In genomic region chr11:78069646-78070045, GRCm38 (mm10) we compare ENCODE assay signal across 14 mouse cellular contexts. TPM values are rescaled to one million over a fixed set of nuclear protein-coding genes. Genes with fewer than 3 reads are reported as not detected.
DNase-seq lines count a peak whose midpoint lies in the region; ATAC-seq and TF ChIP-seq lines count a peak whose summit lies in the region.
"Had no signal": no experiment of that assay in that cellular context is flagged by ENCODE, and none has a peak within 500 bp of the region (broad histone marks: within the 10 kb centered on the region; RNA-seq: fewer than 3 reads in every experiment).

No protein-coding gene starts in this region.

- H3K9ac ChIP-seq in intestine, embryonic 15.5 days: no peak overlapping the region
- no peak overlapping the region for H3K9ac ChIP-seq in intestine, postnatal 0 days (ENCODE audit: low read depth, low read length)
- H3K9ac ChIP-seq in liver, embryonic 13.5 days: peak overlapping the region; percentile 98
- H3K9ac ChIP-seq in stomach, embryonic 15.5 days: no peak overlapping the region
- no peak overlapping the region for H3K9ac ChIP-seq in neural tube, embryonic 15.5 days (replicated peaks)
- H3K9ac ChIP-seq: embryonic facial prominence, embryonic 15.5 days; midbrain, embryonic 12.5 days; neural tube, embryonic 13.5 days had no signal

- no peaks in the 10 kb centered on the region for H3K27me3 ChIP-seq in intestine, embryonic 15.5 days (replicated peaks)
- H3K27me3 ChIP-seq in intestine, postnatal 0 days (replicated peaks; ENCODE audit: control insufficient read depth, insufficient read depth, low read length): no peaks in the 10 kb centered on the region
- no peaks in the 10 kb centered on the region for H3K27me3 ChIP-seq in liver, embryonic 13.5 days
- no peaks in the 10 kb centered on the region for H3K27me3 ChIP-seq in stomach, embryonic 15.5 days (replicated peaks)
- H3K27me3 ChIP-seq in neural tube, embryonic 15.5 days (replicated peaks): no peaks in the 10 kb centered on the region
- H3K27me3 ChIP-seq: embryonic facial prominence, embryonic 15.5 days; midbrain, embryonic 12.5 days; neural tube, embryonic 13.5 days had no signal

- H3K36me3 ChIP-seq in intestine, embryonic 15.5 days: peaks cover 14% of the 10 kb centered on the region
- H3K36me3 ChIP-seq in intestine, postnatal 0 days (ENCODE audit: control insufficient read depth, insufficient read depth): peaks cover 23% of the 10 kb centered on the region
- H3K36me3 ChIP-seq in liver, embryonic 13.5 days: peaks cover 23% of the 10 kb centered on the region
- H3K36me3 ChIP-seq in stomach, embryonic 15.5 days: peaks cover 13% of the 10 kb centered on the region
- peaks cover 31% of the 10 kb centered on the region for H3K36me3 ChIP-seq in neural tube, embryonic 15.5 days

- ATAC-seq in intestine, embryonic 15.5 days: peak; percentile 74; the same call in 1 of the 2 replicates
- ATAC-seq in intestine, postnatal 0 days: no peak
- peak; percentile 65 for ATAC-seq in liver, embryonic 13.5 days (ENCODE audit: low read depth)
- ATAC-seq in stomach, embryonic 15.5 days (ENCODE audit: insufficient read depth, low FRiP score, low read depth): peak; percentile 78
- no peak for ATAC-seq in neural tube, embryonic 15.5 days (ENCODE audit: low FRiP score)

- H3K27ac ChIP-seq in intestine, embryonic 15.5 days: no peak overlapping the region
- no peak overlapping the region for H3K27ac ChIP-seq in intestine, postnatal 0 days (ENCODE audit: low read depth, low read length)
- H3K27ac ChIP-seq in liver, embryonic 13.5 days: peak overlapping the region; percentile 100
- H3K27ac ChIP-seq in stomach, embryonic 15.5 days: no peak overlapping the region
- H3K27ac ChIP-seq in neural tube, embryonic 15.5 days (replicated peaks): no peak overlapping the region
- no peak overlapping the region for H3K27ac ChIP-seq in gastrocnemius, adult 2 months
- H3K27ac ChIP-seq: embryonic facial prominence, embryonic 15.5 days; midbrain, embryonic 12.5 days; neural tube, embryonic 13.5 days had no signal

- 68% methylated on average over 6 of the region's 6 CpGs for WGBS in intestine, embryonic 15.5 days
- WGBS in intestine, postnatal 0 days: 62% methylated on average over 6 of the region's 6 CpGs
- 9% methylated on average over 6 of the region's 6 CpGs for WGBS in liver, embryonic 13.5 days (ENCODE audit: insufficient replicate concordance)
- 70% methylated on average over 6 of the region's 6 CpGs for WGBS in stomach, embryonic 15.5 days
- 90% methylated on average over 6 of the region's 6 CpGs for WGBS in neural tube, embryonic 15.5 days

- no peaks in the 10 kb centered on the region for H3K9me3 ChIP-seq in intestine, embryonic 15.5 days
- H3K9me3 ChIP-seq in intestine, postnatal 0 days (ENCODE audit: control insufficient read depth): no peaks in the 10 kb centered on the region
- no peaks in the 10 kb centered on the region for H3K9me3 ChIP-seq in liver, embryonic 13.5 days (replicated peaks)
- H3K9me3 ChIP-seq in stomach, embryonic 15.5 days: no peaks in the 10 kb centered on the region
- H3K9me3 ChIP-seq in neural tube, embryonic 15.5 days (replicated peaks): no peaks in the 10 kb centered on the region
- H3K9me3 ChIP-seq: embryonic facial prominence, embryonic 15.5 days; midbrain, embryonic 12.5 days; neural tube, embryonic 13.5 days had no signal

- no peak for TF ChIP-seq CTCF in intestine, postnatal 0 days (IDR thresholded peaks at IDR 0.05; ENCODE audit: low read depth)
- no peak for TF ChIP-seq CTCF in gastrocnemius, adult 2 months (IDR thresholded peaks at IDR 0.05)

- no peak overlapping the region for H3K4me3 ChIP-seq in intestine, embryonic 15.5 days (replicated peaks)
- H3K4me3 ChIP-seq in intestine, postnatal 0 days (ENCODE audit: low read depth, low read length): no peak overlapping the region
- peak overlapping the region; percentile 72 for H3K4me3 ChIP-seq in liver, embryonic 13.5 days (replicated peaks)
- no peak overlapping the region for H3K4me3 ChIP-seq in stomach, embryonic 15.5 days (replicated peaks)
- H3K4me3 ChIP-seq in neural tube, embryonic 15.5 days (replicated peaks): no peak overlapping the region
- no peak overlapping the region for H3K4me3 ChIP-seq in gastrocnemius, adult 2 months
- H3K4me3 ChIP-seq: embryonic facial prominence, embryonic 15.5 days; midbrain, embryonic 12.5 days; neural tube, embryonic 13.5 days had no signal

- H3K4me1 ChIP-seq in intestine, embryonic 15.5 days (replicated peaks): no peaks in the 10 kb centered on the region
- H3K4me1 ChIP-seq in intestine, postnatal 0 days (replicated peaks; ENCODE audit: control insufficient read depth, insufficient read depth, low read length): no peaks in the 10 kb centered on the region; the same call in 1 of the 2 replicates
- H3K4me1 ChIP-seq in liver, embryonic 13.5 days (replicated peaks): peaks cover 79% of the 10 kb centered on the region
- no peaks in the 10 kb centered on the region for H3K4me1 ChIP-seq in stomach, embryonic 15.5 days
- H3K4me1 ChIP-seq in neural tube, embryonic 15.5 days: no peaks in the 10 kb centered on the region
- H3K4me1 ChIP-seq: embryonic facial prominence, embryonic 15.5 days; midbrain, embryonic 12.5 days; neural tube, embryonic 13.5 days had no signal

- peak; percentile 90 for DNase-seq in c-Kit-positive CD71-positive TER-119-positive erythroid progenitor cells, embryonic 14.5 days (ENCODE audit: low spot score)
- DNase-seq in liver, embryonic 13.5 days: peak; percentile 94
- DNase-seq in gastrocnemius, postnatal 10 days: no peak
- DNase-seq in gastrocnemius, adult 2 months: no peak
- DNase-seq: adrenal gland, postnatal 25 days; cerebellum, postnatal 10 days; gastrocnemius, postnatal 14 days had no signal

- no peak overlapping the region for H3K4me2 ChIP-seq in intestine, embryonic 15.5 days (replicated peaks)
- H3K4me2 ChIP-seq in intestine, postnatal 0 days (replicated peaks; ENCODE audit: low read depth): no peak overlapping the region
- H3K4me2 ChIP-seq in liver, embryonic 13.5 days: peak overlapping the region; percentile 79
- H3K4me2 ChIP-seq in stomach, embryonic 15.5 days: no peak overlapping the region
- H3K4me2 ChIP-seq in neural tube, embryonic 15.5 days: no peak overlapping the region
- H3K4me2 ChIP-seq: embryonic facial prominence, embryonic 15.5 days; midbrain, embryonic 12.5 days; neural tube, embryonic 13.5 days had no signal

- intact Hi-C loops in gastrocnemius, adult 2 months (cut with DNase I): no loop called here

RNA-seq across cellular contexts. Expression of gene Eral1, which starts 10.5 kb away (rescaled TPM):
- polyA plus RNA-seq in intestine, embryonic 15.5 days (2015; fragmentation: Nextera tagmentation; extraction: Ambion mirVana): 30.8 and 31.6 TPM in 2 replicates
- 12.2 and 13.0 TPM in 2 replicates for polyA plus RNA-seq in intestine, postnatal 0 days (2015; fragmentation: Nextera tagmentation; extraction: Ambion mirVana)
- 19.1 and 20.2 TPM in 2 replicates for polyA plus RNA-seq in liver, embryonic 13.5 days (2015; fragmentation: Nextera tagmentation; extraction: Ambion mirVana)
- polyA plus RNA-seq in stomach, embryonic 15.5 days (2015; fragmentation: Nextera tagmentation; extraction: Ambion mirVana): 26.5 and 30.6 TPM in 2 replicates
- polyA plus RNA-seq in neural tube, embryonic 15.5 days (2015; fragmentation: Nextera tagmentation; extraction: Ambion mirVana): 30.1 and 30.9 TPM in 2 replicates
- 10 to 100 TPM; 17.8 to 21.6 TPM for total RNA-seq in gastrocnemius, postnatal 10 days (2021)
- total RNA-seq in gastrocnemius, adult 2 months (2021): 10 to 100 TPM; 18.8 to 26.2 TPM

RNA-seq across cellular contexts. Expression of gene Fam222b, which starts 24.8 kb away (rescaled TPM):
- polyA plus RNA-seq in intestine, embryonic 15.5 days (2015; fragmentation: Nextera tagmentation; extraction: Ambion mirVana): 13.1 and 13.3 TPM in 2 replicates
- 10.6 and 11.5 TPM in 2 replicates for polyA plus RNA-seq in intestine, postnatal 0 days (2015; fragmentation: Nextera tagmentation; extraction: Ambion mirVana)
- polyA plus RNA-seq in liver, embryonic 13.5 days (2015; fragmentation: Nextera tagmentation; extraction: Ambion mirVana): 3.7 and 5.5 TPM in 2 replicates
- 10.2 and 10.6 TPM in 2 replicates for polyA plus RNA-seq in stomach, embryonic 15.5 days (2015; fragmentation: Nextera tagmentation; extraction: Ambion mirVana)
- 22.2 and 24.2 TPM in 2 replicates for polyA plus RNA-seq in neural tube, embryonic 15.5 days (2015; fragmentation: Nextera tagmentation; extraction: Ambion mirVana)
- total RNA-seq in gastrocnemius, postnatal 10 days (2021): 1 to 10 TPM; 7.8 to 9.8 TPM
- 1 to 10 TPM; 7.1 to 7.9 TPM for total RNA-seq in gastrocnemius, adult 2 months (2021)

RNA-seq across cellular contexts. Expression of gene Flot2, which starts 31.9 kb away (rescaled TPM):
- 44.0 and 44.2 TPM in 2 replicates for polyA plus RNA-seq in intestine, embryonic 15.5 days (2015; fragmentation: Nextera tagmentation; extraction: Ambion mirVana)
- polyA plus RNA-seq in intestine, postnatal 0 days (2015; fragmentation: Nextera tagmentation; extraction: Ambion mirVana): 23.0 and 23.3 TPM in 2 replicates
- polyA plus RNA-seq in liver, embryonic 13.5 days (2015; fragmentation: Nextera tagmentation; extraction: Ambion mirVana): 24.6 and 27.1 TPM in 2 replicates
- polyA plus RNA-seq in stomach, embryonic 15.5 days (2015; fragmentation: Nextera tagmentation; extraction: Ambion mirVana): 54.1 and 60.5 TPM in 2 replicates
- 121 and 132 TPM in 2 replicates for polyA plus RNA-seq in neural tube, embryonic 15.5 days (2015; fragmentation: Nextera tagmentation; extraction: Ambion mirVana)
- 10 to 100 TPM; 68.3 to 68.5 TPM for total RNA-seq in gastrocnemius, postnatal 10 days (2021)
- 10 to 100 TPM; 46.0 to 49.8 TPM for total RNA-seq in gastrocnemius, adult 2 months (2021)

RNA-seq across cellular contexts. Expression of gene Dhrs13, which starts 37.6 kb away (rescaled TPM):
- 18.0 and 18.3 TPM in 2 replicates for polyA plus RNA-seq in intestine, embryonic 15.5 days (2015; fragmentation: Nextera tagmentation; extraction: Ambion mirVana)
- 4.4 and 5.2 TPM in 2 replicates for polyA plus RNA-seq in intestine, postnatal 0 days (2015; fragmentation: Nextera tagmentation; extraction: Ambion mirVana)
- 18.2 and 19.3 TPM in 2 replicates for polyA plus RNA-seq in liver, embryonic 13.5 days (2015; fragmentation: Nextera tagmentation; extraction: Ambion mirVana)
- polyA plus RNA-seq in stomach, embryonic 15.5 days (2015; fragmentation: Nextera tagmentation; extraction: Ambion mirVana): 17.3 and 19.4 TPM in 2 replicates
- 48.2 and 55.3 TPM in 2 replicates for polyA plus RNA-seq in neural tube, embryonic 15.5 days (2015; fragmentation: Nextera tagmentation; extraction: Ambion mirVana)
- 1 to 10 TPM; 3.0 to 4.3 TPM for total RNA-seq in gastrocnemius, postnatal 10 days (2021)
- total RNA-seq in gastrocnemius, adult 2 months (2021): 1 to 10 TPM in 1 of 2 experiments, under 1 TPM in 1; 0.74 to 1.1 TPM

Comparison
In these comparisons a context has a peak if more than half of its experiments do, and no peak if none do; other contexts are left out.
1. ATAC-seq: peak in intestine, embryonic 15.5 days (single experiment), liver, embryonic 13.5 days (single experiment) and stomach, embryonic 15.5 days (single experiment); none in intestine, postnatal 0 days (single experiment) and neural tube, embryonic 15.5 days (single experiment).
2. DNase-seq: peak in c-Kit-positive CD71-positive TER-119-positive erythroid progenitor cells, embryonic 14.5 days (single experiment) and liver, embryonic 13.5 days (single experiment); none in gastrocnemius, postnatal 10 days (single experiment) and gastrocnemius, adult 2 months (single experiment).